Mouse (Mus musculus) lung, postnatal 0 days (tissue): Measurements from ENCODE around the gene Vmn1r112.
"Not testable (repeated sequence)": the region's sequence is repeated elsewhere in the genome, so short reads cannot be mapped to it uniquely, and the experiment has no call there.

Source experiments
- CTCF ChIP-seq: IDR thresholded peaks from 2 replicates; pipeline ENCODE4 v1.5.1; 2016; ENCODE audit warnings: antibody characterized with exemption, mild to moderate bottlenecking
- EP300 ChIP-seq: IDR thresholded peaks from 2 replicates; pipeline ENCODE4 v1.6.1; 2016; ENCODE audit warnings: antibody characterized with exemption, mild to moderate bottlenecking, control low read depth

DNA sequence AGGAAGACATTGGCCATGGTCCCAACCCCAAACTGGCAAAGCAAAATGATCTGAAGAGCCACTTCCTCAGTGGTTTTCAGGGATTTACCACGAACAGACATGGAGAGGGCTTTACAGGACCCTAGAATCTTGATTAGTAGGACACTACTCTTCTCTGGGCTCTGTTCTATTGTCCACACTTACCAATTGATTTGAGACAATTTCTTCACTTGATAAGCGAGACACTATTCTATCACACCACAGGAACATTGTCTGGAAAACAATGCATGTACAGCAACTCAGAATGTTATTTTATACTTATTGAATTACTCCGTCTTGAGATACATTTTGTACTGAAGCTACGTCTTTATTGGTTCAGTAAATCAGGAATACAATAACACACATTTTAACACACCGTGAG lies 41.1 kb downstream of the Vmn1r112 start, which contains the start of gene Vmn1r114:
- not testable (repeated sequence) for TF ChIP-seq CTCF, EP300
